Mouse (Mus musculus): ENCODE measurements around the gene Vdac2.

- TF ChIP-seq CTCF (IDR thresholded peaks at IDR 0.05; ENCODE audit: control insufficient read depth, insufficient read depth, insufficient read length) (no peak), USF1 (IDR thresholded peaks at IDR 0.05; ENCODE audit: low read depth) (no peak), CEBPB (IDR thresholded peaks at IDR 0.05; ENCODE audit: low read depth) (no peak)
Observed at GRCm38 (mm10) chr14:21811744-21812393, 13.2 kb upstream of the Vdac2 start.
